Mouse (Mus musculus) spleen, adult 2 months (tissue): ENCODE data around the gene Ercc1. TPM values are rescaled to one million over a fixed set of nuclear protein-coding genes. Genes with fewer than 3 reads are reported as not detected.

Experiments used
- DNase-seq, 2 experiments: peaks; one replicate each; pipeline versions ENCODE4 v3.0.0 to v3.0.0-alpha.2; 2012 to 2021; ENCODE audit warnings: low spot score in 2 of 2, low read depth in 1 of 2
- H3K27ac ChIP-seq: fragments of 200-500 bp; 2 replicates; pipeline ENCODE4 v1.5.1; 2012; ENCODE audit warnings: low read length, inconsistent platforms; ENCODE audit not compliant: insufficient read depth
- H3K27me3 ChIP-seq: fragments of 200-500 bp; 2 replicates; pipeline ENCODE4 v1.6.1; 2012; ENCODE audit warnings: mild to moderate bottlenecking, moderate library complexity, low read length, inconsistent platforms; ENCODE audit not compliant: control insufficient read depth, insufficient read depth
- H3K36me3 ChIP-seq: fragments of 200-500 bp; 2 replicates; pipeline ENCODE4 v1.6.1; 2012; ENCODE audit warnings: mild to moderate bottlenecking, low read length, inconsistent platforms; ENCODE audit not compliant: control insufficient read depth, insufficient read depth
- H3K4me1 ChIP-seq: fragments of 200-500 bp; 2 replicates; pipeline ENCODE4 v1.6.1; 2011; ENCODE audit warnings: inconsistent platforms; ENCODE audit not compliant: control insufficient read depth, insufficient read depth, insufficient read length
- H3K4me3 ChIP-seq: fragments of 200-500 bp; 2 replicates; pipeline ENCODE4 v1.5.1; 2011; ENCODE audit warnings: mild to moderate bottlenecking, inconsistent platforms; ENCODE audit not compliant: insufficient read depth, insufficient read length; ENCODE audit errors: extremely low read depth
- CTCF ChIP-seq: fragments of 200-500 bp; IDR thresholded peaks from 2 replicates; pipeline ENCODE4 v1.5.1; 2011; ENCODE audit warnings: mild to moderate bottlenecking, inconsistent platforms; ENCODE audit not compliant: insufficient read depth, insufficient read length, insufficient replicate concordance; ENCODE audit errors: extremely low read depth
- POLR2A ChIP-seq: fragments of 200-500 bp; IDR thresholded peaks from 2 replicates; pipeline ENCODE4 v1.6.1; 2011; ENCODE audit warnings: low read depth, low read length, inconsistent platforms
- WGBS: fragments of 180-500 bp; shearing (Covaris S2); methylation state at CpG from one replicate; pipeline ENCODE4 v1.1.7; 2018; 5-methylcytosine and 5-hydroxymethylcytosine counted together
- polyA plus RNA-seq: library from polyadenylated mRNA; depleted of rRNA; stranded (reverse); fragments of >200 nt; gene quantifications from 2 replicates; pipeline ENCODE4 v1.2.3, GENCODE M21; 2012

Gene Ercc1
- polyA plus RNA-seq, 1 experiment: 29.9 TPM

DNA sequence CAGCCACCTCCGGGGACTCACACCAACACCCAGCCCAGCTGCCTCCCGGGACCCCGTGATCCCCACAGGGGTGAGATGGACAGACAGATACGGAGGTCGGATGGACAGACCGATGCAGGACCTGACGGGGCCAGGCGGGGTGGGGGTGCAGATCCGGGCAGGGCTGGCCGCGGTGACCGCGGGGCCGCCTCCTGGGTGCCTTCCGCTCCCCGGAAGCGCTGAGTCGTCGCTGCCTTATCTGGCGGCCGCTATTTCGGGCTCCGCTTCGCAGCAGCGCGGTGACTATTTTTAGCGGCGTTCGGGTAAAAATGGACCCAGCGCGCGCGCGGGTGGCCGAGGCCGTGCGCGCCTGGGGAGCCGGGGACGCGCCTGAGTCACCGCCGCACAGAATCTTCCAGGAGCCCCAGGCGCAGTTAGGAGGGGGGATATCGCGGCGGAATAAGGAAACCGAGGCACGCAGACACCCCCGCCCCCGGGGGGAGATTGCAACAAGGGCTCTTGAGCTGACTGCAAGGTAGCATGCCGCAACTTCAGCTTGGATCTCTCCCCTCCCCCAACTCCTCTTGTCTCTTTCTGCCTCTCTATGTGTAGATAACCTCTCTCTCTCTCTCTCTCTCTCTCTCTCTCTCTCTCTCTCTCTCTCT lies 11.7 kb upstream of the Ercc1 start:
- no peaks in the 10 kb centered on the region for H3K27me3 ChIP-seq
- H3K4me1 ChIP-seq: peaks cover 7% of the 10 kb centered on the region
- under 1% methylated on average over 52 of the region's 52 CpGs for WGBS
- no peaks in the 10 kb centered on the region for H3K36me3 ChIP-seq
- H3K4me3 ChIP-seq: peak overlapping the region; percentile 60
- peak in 1 of 2 experiments; percentile 77 for DNase-seq
- TF ChIP-seq CTCF (no peak), POLR2A (no peak)
- peak overlapping the region; percentile 41 for H3K27ac ChIP-seq

DNA sequence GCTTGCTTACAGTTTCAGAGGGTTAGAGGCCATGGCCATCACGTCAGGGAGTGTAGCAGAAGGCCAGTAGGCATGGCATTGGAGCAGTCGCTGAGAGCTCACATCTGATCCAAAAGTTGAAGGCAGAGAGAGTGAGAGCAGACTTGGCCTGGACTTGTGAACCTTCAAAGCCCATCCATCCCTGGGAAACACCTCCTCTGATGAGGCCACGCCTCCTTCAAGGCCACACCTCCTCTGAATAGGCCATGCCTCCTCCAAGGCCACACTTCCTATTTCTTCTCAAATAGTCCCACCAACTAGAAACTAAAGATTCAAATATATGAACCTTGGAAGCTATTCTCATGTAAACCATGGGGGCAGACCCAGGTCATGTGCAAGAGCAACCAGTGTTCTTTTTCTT lies 9.0 kb upstream of the Ercc1 start:
- 53% methylated on average over 3 of the region's 3 CpGs for WGBS
- TF ChIP-seq POLR2A (no peak), CTCF (no peak)

DNA sequence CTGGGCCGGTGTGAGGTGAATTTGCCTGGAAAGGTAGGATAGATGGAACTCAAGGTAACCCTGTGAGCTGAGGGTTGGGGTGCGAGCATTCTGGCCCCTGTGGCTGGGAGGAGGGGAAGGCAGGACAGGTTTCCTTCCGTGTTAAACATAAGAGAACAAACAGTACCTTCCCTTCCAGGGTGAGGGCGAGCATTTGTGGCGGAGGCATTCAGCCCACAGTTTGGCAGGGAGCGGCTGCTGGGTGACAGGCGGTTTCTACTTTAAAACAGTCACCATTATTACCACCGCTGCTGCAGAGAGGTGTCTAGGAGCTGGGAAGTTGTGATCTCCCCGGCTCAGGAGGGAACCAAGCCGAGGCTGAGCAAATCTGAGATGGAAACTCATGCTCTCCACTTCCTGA lies 7.5 kb upstream of the Ercc1 start:
- Histone ChIP-seq H3K27ac (no peak overlapping the region), H3K36me3 (no peaks in the 10 kb centered on the region), H3K4me1 (peaks cover 7% of the 10 kb centered on the region), H3K4me3 (no peak overlapping the region), H3K27me3 (peaks cover 5% of the 10 kb centered on the region)
- DNase-seq: no peak
- TF ChIP-seq POLR2A: no peak
- TF ChIP-seq CTCF: no peak
- WGBS: 32% methylated on average over 10 of the region's 10 CpGs

More for the DNA sequence above, 9.0 kb upstream of the Ercc1 start:
- Histone ChIP-seq H3K4me3 (no peak overlapping the region), H3K4me1 (peaks cover 7% of the 10 kb centered on the region), H3K27me3 (no peaks in the 10 kb centered on the region), H3K36me3 (no peaks in the 10 kb centered on the region), H3K27ac (no peak overlapping the region)
- DNase-seq: no peak

DNA sequence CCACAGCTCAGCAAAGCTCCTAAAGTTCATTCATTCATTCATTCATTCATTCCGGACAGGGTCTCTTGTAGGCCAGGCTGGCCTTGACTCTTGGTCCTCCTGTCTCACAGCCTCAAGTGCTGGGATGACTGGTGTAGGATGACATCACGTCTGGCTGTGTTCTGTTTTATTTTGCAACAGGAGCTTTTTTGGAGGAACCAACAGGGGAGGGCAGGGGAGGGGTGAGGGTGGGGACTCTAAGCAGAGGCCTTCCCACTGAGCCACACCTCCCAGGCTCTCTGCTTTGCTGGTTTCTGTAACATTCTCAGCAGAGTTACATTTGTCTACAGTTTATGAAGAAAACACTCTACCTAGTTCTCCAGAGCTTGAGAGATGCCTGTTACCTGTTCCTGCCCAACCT lies 6.5 kb upstream of the Ercc1 start:
- H3K36me3 ChIP-seq: no peaks in the 10 kb centered on the region
- no peak for TF ChIP-seq POLR2A
- TF ChIP-seq CTCF: no peak
- H3K4me1 ChIP-seq: peaks cover 7% of the 10 kb centered on the region
- H3K4me3 ChIP-seq: no peak overlapping the region
- DNase-seq: no peak
- H3K27ac ChIP-seq: no peak overlapping the region
- peaks cover 9% of the 10 kb centered on the region for H3K27me3 ChIP-seq
- WGBS: 66% methylated on average over 2 of the region's 2 CpGs

GRCm38 (mm10) chr7:19338596-19338995 lies 6.0 kb upstream of the Ercc1 start:
- Histone ChIP-seq H3K27me3 (peaks cover 9% of the 10 kb centered on the region), H3K36me3 (no peaks in the 10 kb centered on the region), H3K4me1 (peaks cover 6% of the 10 kb centered on the region), H3K4me3 (no peak overlapping the region), H3K27ac (no peak overlapping the region)
- TF ChIP-seq CTCF: no peak
- TF ChIP-seq POLR2A: no peak
- 77% methylated on average over 7 of the region's 7 CpGs for WGBS
- DNase-seq: no peak

- 40% methylated on average over 10 of the region's 10 CpGs for WGBS
- no peak overlapping the region for H3K4me3 ChIP-seq
- DNase-seq: no peak
- no peaks in the 10 kb centered on the region for H3K36me3 ChIP-seq
- H3K27ac ChIP-seq: no peak overlapping the region
- H3K4me1 ChIP-seq: peaks cover 13% of the 10 kb centered on the region
- TF ChIP-seq CTCF (no peak), POLR2A (no peak)
- peaks cover 9% of the 10 kb centered on the region for H3K27me3 ChIP-seq
Measured at GRCm38 (mm10) chr7:19341250-19341649, 3.3 kb upstream of the Ercc1 start.

DNA sequence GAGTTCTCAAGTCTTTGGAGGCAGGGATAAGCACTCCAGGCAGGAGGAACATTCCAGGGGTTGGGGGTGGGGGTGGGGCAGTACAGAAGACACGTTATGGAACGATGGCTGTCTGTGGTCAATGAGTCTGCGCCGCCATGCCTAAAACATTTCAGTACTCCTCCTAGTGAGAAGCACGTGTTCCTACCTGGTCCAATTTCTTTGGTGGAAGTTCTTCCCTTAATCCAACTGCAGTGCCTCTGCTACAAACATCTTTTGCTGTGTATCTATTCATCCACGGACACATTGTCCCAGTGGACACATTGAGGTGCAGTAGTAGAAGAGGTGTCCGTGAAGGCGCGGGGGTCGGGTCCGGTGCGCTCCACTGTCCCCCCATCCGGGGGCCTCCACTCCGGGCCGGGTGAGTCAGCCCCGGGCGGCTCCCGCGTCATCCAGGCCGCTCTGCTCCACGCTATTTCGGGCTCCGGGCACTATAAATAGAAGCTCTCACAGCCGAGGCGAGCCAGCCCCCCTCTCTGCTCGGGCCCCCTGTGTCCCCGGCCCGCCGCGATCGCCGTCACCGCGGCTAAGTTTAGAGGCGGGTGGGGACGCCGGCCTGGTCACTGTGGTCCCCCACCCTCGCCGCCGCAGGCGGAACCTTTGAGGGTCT lies 2.7 kb upstream of the Ercc1 start:
- peaks cover 13% of the 10 kb centered on the region for H3K4me1 ChIP-seq
- DNase-seq: no peak
- no peak for TF ChIP-seq CTCF
- no peak for TF ChIP-seq POLR2A
- H3K27ac ChIP-seq: no peak overlapping the region
- 1% methylated on average over 41 of the region's 41 CpGs for WGBS
- H3K27me3 ChIP-seq: peaks cover 9% of the 10 kb centered on the region
- H3K36me3 ChIP-seq: no peaks in the 10 kb centered on the region
- H3K4me3 ChIP-seq: no peak overlapping the region
